Mouse (Mus musculus) heart, embryonic 15.5 days (tissue): ENCODE measurements at regions not wholly inside any gene's neighbourhood (a gene's known extent, or its start where the extent isn't known, plus 50 kb on each side); places are given as distances from the start of the nearest gene placed in this dataset.

ENCODE experiments used
- ATAC-seq: fragments of 200-750 bp; cut with Nextera tagmentation; replicated peaks from 2 replicates; pipeline ENCODE4 v1.8.0; 2017; ENCODE audit warnings: low read depth, moderate TSS enrichment; ENCODE audit not compliant: insufficient number of reproducible peaks, insufficient read depth, low FRiP score
- H3K27ac ChIP-seq: fragments of 300-500 bp; sonication (generic); 2 replicates; pipeline ENCODE4 v1.5.1; 2015; ENCODE audit warnings: mild to moderate bottlenecking, inconsistent platforms
- H3K27me3 ChIP-seq: fragments of 300-500 bp; sonication (generic); 2 replicates; pipeline ENCODE4 v1.6.1; 2015; ENCODE audit warnings: inconsistent platforms
- H3K36me3 ChIP-seq: fragments of 300-500 bp; sonication (generic); 2 replicates; pipeline ENCODE4 v1.6.1; 2015; ENCODE audit warnings: mild to moderate bottlenecking, inconsistent platforms
- H3K4me1 ChIP-seq: fragments of 300-500 bp; sonication (generic); replicated peaks from 2 replicates; pipeline ENCODE4 v1.6.1; 2015; ENCODE audit warnings: inconsistent platforms
- H3K4me2 ChIP-seq: fragments of 300-500 bp; sonication (generic); 2 replicates; pipeline ENCODE4 v1.6.1; 2015; ENCODE audit warnings: inconsistent platforms, mild to moderate bottlenecking, moderate library complexity
- H3K4me3 ChIP-seq: fragments of 300-500 bp; sonication (generic); 2 replicates; pipeline ENCODE4 v1.5.1; 2015; ENCODE audit warnings: mild to moderate bottlenecking, inconsistent platforms
- H3K9ac ChIP-seq: fragments of 300-500 bp; sonication (generic); 2 replicates; pipeline ENCODE4 v1.6.1; 2015; ENCODE audit warnings: mild to moderate bottlenecking, inconsistent platforms
- H3K9me3 ChIP-seq: fragments of 300-500 bp; sonication (generic); replicated peaks from 2 replicates; pipeline ENCODE4 v1.6.1; 2016; ENCODE audit warnings: inconsistent platforms
- WGBS: fragments of 180-500 bp; shearing (Covaris S2); methylation state at CpG from one replicate; pipeline ENCODE4 v1.1.7; 2015; ENCODE audit warnings: mixed read lengths; 5-methylcytosine and 5-hydroxymethylcytosine counted together

GRCm38 (mm10) chr15:32095554-32095953 lies 81.5 kb upstream of the Tas2r119 start:
- ATAC-seq: no peak
- Histone ChIP-seq H3K9me3 (no peaks in the 10 kb centered on the region), H3K9ac (no peak overlapping the region), H3K4me1 (no peaks in the 10 kb centered on the region), H3K27ac (no peak overlapping the region), H3K4me2 (no peak overlapping the region), H3K27me3 (no peaks in the 10 kb centered on the region), H3K36me3 (no peaks in the 10 kb centered on the region), H3K4me3 (no peak overlapping the region)
- WGBS: 61% methylated on average over 1 of the region's 1 CpGs

GRCm38 (mm10) chr15:32110659-32111058 lies 66.4 kb upstream of the Tas2r119 start:
- no peak overlapping the region for H3K4me3 ChIP-seq
- H3K27me3 ChIP-seq: no peaks in the 10 kb centered on the region
- H3K27ac ChIP-seq: no peak overlapping the region
- H3K4me2 ChIP-seq: no peak overlapping the region
- H3K4me1 ChIP-seq: no peaks in the 10 kb centered on the region
- no peaks in the 10 kb centered on the region for H3K36me3 ChIP-seq
- no peak overlapping the region for H3K9ac ChIP-seq
- WGBS: 83% methylated on average over 2 of the region's 2 CpGs
- ATAC-seq: no peak
- no peaks in the 10 kb centered on the region for H3K9me3 ChIP-seq
